Mouse (Mus musculus) E14TG2a.4 (cell line): ENCODE measurements around the gene Sbk2.

Source experiments
- H3K27me3 ChIP-seq: 2 replicates; pipeline ENCODE4 v1.6.1; 2014; ENCODE audit warnings: low read length, control low read depth; ENCODE audit not compliant: insufficient read depth
- H3K36me3 ChIP-seq: 2 replicates; pipeline ENCODE4 v1.6.1; 2014; ENCODE audit warnings: low read length, control low read depth; ENCODE audit not compliant: insufficient read depth
- H3K4me1 ChIP-seq: replicated peaks from 2 replicates; pipeline ENCODE4 v1.6.1; 2014; ENCODE audit warnings: low read depth, low read length, control low read depth
- H3K4me3 ChIP-seq: replicated peaks from 2 replicates; pipeline ENCODE4 v1.5.1; 2014; ENCODE audit warnings: mild to moderate bottlenecking, low read length
- H3K9me3 ChIP-seq: 2 replicates; pipeline ENCODE4 v1.6.1; 2014; ENCODE audit warnings: low read length, control low read depth
- CTCF ChIP-seq: conservative IDR thresholded peaks from 2 replicates; pipeline ENCODE4 v1.5.1; 2014; ENCODE audit warnings: low read length
- NANOG ChIP-seq: IDR thresholded peaks from 2 replicates; pipeline ENCODE4 v1.6.1; 2014; ENCODE audit warnings: borderline replicate concordance, low read length, mixed read lengths
- POU5F1 ChIP-seq: IDR thresholded peaks from 2 replicates; pipeline ENCODE4 v1.6.1; 2014; ENCODE audit warnings: low read length, borderline replicate concordance

The Sbk2 gene

GRCm38 (mm10) chr7:4964988-4965387, 782 bp upstream of the Sbk2 start:
- Histone ChIP-seq H3K36me3 (no peaks in the 10 kb centered on the region), H3K9me3 (no peaks in the 10 kb centered on the region), H3K4me1 (peaks cover 21% of the 10 kb centered on the region), H3K27me3 (peaks cover 26% of the 10 kb centered on the region), H3K4me3 (no peak overlapping the region)
- TF ChIP-seq NANOG: no peak
- TF ChIP-seq CTCF: no peak
- TF ChIP-seq POU5F1: no peak

DNA sequence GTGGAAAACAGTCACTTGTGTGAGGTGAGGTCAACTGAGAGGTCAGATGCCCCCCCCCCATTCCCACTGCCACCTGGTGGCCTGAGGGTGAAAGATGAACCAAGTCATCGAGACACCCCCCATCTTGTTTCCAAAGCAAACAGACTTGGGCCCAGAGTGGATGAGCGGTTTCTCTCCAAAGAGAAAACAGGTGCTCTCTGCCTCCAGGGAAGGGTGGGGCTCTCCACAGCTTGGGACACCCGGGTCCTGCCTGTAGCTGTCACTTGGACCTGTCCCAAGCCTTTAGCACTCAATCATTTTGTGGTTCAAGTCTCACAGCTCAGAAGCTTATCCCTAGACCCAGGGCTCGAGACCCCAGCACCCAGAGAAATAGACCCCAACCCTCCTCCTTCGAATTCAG, 679 bp downstream of the Sbk2 start:
- H3K4me3 ChIP-seq: no peak overlapping the region
- no peak for TF ChIP-seq POU5F1
- TF ChIP-seq NANOG: no peak
- TF ChIP-seq CTCF: no peak
- H3K27me3 ChIP-seq: peaks cover 18% of the 10 kb centered on the region
- peaks cover 21% of the 10 kb centered on the region for H3K4me1 ChIP-seq
- H3K36me3 ChIP-seq: no peaks in the 10 kb centered on the region
- no peaks in the 10 kb centered on the region for H3K9me3 ChIP-seq

DNA sequence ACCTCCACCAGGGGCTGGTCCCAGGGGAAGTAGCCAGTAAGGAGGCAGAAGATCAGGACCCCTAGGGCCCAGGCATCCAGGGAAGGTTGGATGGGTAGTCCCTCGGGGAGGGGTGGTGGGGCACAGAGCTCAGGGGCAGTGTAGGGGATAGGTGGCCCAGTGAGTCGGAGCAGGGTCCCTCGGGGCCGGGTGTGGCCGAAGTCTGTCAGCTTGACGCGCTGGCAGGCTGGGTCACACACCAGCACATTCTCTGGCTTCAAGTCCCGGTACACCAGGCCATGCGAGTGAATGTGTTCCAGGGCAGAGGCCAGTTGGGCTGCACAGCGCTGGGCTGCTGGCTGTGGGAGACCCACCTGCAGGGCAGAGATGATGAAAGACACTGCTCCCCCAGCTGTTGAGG, 6.8 kb downstream of the Sbk2 start:
- Histone ChIP-seq H3K9me3 (no peaks in the 10 kb centered on the region), H3K4me3 (no peak overlapping the region), H3K4me1 (peaks cover 6% of the 10 kb centered on the region), H3K36me3 (no peaks in the 10 kb centered on the region), H3K27me3 (no peaks in the 10 kb centered on the region; the same call in 1 of the 2 replicates)
- TF ChIP-seq CTCF: no peak
- no peak for TF ChIP-seq POU5F1
- TF ChIP-seq NANOG: no peak

DNA sequence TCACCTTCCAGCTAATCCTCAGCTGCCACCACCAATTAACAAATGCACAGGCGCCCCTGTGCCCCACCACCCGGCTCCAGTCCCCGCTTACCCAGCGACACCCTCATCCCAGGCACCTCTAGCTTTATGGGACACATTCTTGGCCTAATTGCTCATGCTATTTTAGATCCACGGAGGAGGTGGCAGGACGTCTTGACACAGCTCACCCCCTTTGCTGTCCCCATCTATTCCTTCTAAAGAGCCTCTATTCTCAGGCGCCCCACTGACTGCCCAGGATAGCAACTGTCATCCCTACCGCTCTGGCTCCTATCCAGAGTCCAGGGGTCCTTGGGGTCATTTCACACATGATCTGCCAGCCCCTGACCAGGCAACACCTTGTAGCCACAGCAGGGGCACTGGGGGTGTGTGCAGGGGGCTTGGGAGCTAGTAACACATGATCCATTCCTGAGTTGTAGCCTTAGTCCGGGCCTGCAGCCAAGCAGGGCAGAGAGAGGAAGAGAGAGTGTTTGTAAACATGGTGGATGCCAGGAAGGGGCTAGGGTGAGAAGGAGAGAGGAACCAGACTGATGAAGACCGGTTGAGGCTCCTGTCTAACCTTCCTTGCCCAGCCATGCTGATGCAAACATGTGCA, 10.3 kb downstream of the Sbk2 start:
- H3K4me1 ChIP-seq: peaks cover 30% of the 10 kb centered on the region
- H3K9me3 ChIP-seq: no peaks in the 10 kb centered on the region
- H3K27me3 ChIP-seq: no peaks in the 10 kb centered on the region; the same call in 1 of the 2 replicates
- H3K36me3 ChIP-seq: no peaks in the 10 kb centered on the region
- H3K4me3 ChIP-seq: no peak overlapping the region
- TF ChIP-seq NANOG: no peak
- no peak for TF ChIP-seq CTCF
- no peak for TF ChIP-seq POU5F1

DNA sequence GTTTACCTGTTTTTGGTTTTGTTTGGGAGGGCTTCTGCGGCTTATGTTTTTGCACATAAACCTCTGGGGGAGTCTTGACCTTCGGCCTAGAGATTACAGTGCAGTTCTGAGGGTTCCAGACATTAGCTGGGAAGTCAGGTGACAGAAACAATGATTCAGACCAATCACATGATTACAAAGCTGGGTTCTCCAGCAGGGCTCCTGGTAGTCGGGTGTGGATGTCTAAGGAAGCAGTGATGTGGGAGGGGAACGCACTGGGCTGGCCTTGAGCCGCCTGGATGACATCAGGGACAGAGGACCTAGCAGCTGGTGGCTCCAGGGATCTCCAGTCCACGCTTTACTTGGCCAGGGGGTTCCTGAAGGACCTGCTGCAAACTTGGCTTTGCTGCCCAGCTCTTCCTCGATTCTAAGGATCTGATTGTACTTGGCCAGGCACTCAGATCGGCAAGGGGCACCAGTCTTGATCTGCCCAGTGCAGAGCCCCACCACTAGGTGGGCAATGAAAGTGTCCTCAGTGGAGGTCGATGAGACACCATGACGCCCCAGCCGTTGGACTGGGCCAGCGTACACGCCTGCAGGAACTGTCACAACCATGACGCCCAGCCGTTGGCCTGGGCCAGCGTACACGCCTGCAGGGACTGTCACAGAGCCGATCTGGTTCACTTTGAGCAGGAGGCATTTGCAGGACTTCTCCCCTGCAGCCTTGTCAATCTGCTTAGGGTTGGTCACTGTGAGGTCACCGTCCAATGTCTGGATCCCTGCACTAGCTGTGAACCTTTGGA, 13.5 kb downstream of the Sbk2 start:
- Histone ChIP-seq H3K36me3 (no peaks in the 10 kb centered on the region), H3K4me3 (no peak overlapping the region), H3K9me3 (no peaks in the 10 kb centered on the region), H3K4me1 (peaks cover 35% of the 10 kb centered on the region), H3K27me3 (no peaks in the 10 kb centered on the region; the same call in 1 of the 2 replicates)
- TF ChIP-seq POU5F1: no peak
- no peak for TF ChIP-seq CTCF
- no peak for TF ChIP-seq NANOG

DNA sequence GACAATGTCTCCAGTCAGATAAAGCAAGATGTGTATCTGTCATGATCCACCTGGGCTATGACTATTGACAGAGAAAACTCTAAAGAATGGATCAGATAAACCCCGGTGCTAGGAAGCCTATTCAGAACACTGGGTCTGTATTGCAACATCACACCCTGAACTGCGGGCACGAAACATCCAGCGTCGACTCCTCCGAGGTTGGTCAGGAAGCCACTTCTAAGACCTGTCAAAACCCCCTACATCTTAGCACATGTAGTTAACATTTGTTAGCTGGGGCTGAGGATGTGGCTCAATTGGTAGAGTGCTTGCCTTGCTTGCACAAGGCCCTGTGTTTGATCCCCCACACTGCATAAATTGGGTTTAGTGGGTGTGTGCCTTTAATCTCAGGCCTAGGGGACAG, 15.8 kb downstream of the Sbk2 start:
- Histone ChIP-seq H3K4me3 (no peak overlapping the region), H3K27me3 (peaks cover 6% of the 10 kb centered on the region; the same call in 1 of the 2 replicates), H3K4me1 (peaks cover 35% of the 10 kb centered on the region), H3K36me3 (no peaks in the 10 kb centered on the region), H3K9me3 (no peaks in the 10 kb centered on the region)
- TF ChIP-seq POU5F1: no peak
- no peak for TF ChIP-seq NANOG
- no peak for TF ChIP-seq CTCF

DNA sequence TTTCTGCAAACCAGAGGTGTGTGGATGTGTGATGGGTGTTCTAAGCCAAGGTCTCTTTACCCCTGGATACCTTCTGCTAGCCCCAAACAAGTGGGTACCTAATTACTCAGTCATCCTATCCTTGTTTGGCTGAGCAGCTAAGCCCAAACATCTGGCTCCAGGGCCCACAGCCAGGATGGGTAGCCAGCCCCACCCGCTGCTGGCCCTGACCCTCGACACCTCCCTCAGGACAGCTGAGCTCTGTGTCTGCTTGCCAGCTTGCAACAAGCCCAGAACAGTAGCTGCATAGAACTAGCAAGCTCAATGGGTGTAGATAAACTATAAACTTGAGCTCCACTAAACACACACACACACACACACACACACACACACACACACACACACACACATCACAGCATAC, 16.4 kb downstream of the Sbk2 start:
- Histone ChIP-seq H3K36me3 (no peaks in the 10 kb centered on the region), H3K4me3 (no peak overlapping the region), H3K27me3 (peaks cover 6% of the 10 kb centered on the region; the same call in 1 of the 2 replicates), H3K4me1 (peaks cover 34% of the 10 kb centered on the region), H3K9me3 (no peaks in the 10 kb centered on the region)
- TF ChIP-seq NANOG (no peak), POU5F1 (no peak), CTCF (no peak)

- no peaks in the 10 kb centered on the region for H3K9me3 ChIP-seq
- peaks cover 15% of the 10 kb centered on the region for H3K4me1 ChIP-seq
- TF ChIP-seq NANOG (no peak), CTCF (peak; percentile 92)
- peaks cover 9% of the 10 kb centered on the region; the same call in 1 of the 2 replicates for H3K27me3 ChIP-seq
- peak overlapping the region; percentile 64 for H3K4me3 ChIP-seq
- no peaks in the 10 kb centered on the region for H3K36me3 ChIP-seq
These were observed 20.9 kb downstream of the Sbk2 start for GRCm38 (mm10) chr7:4943223-4943815.
